8 mouse cellular contexts compared by ENCODE assay signal in the genomic region with DNA sequence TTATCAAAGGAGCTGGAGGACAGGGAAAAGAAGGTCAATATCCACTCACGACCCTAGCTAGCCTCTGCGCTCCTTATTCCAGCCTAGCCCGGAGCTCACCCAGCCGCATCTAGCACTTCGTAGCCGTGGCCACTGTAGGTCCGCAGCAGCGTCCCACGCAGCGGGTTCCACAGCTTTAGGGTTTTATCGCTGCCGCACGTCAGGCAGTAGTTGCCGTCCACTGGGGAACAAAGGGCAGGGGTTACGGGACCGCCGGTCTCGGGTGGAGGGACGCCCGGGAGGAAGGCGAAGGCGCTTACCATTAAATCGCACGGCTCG. TPM values are rescaled to one million over a fixed set of nuclear protein-coding genes. Genes with fewer than 3 reads are reported as not detected.
DNase-seq lines count a peak whose midpoint lies in the region; ATAC-seq and TF ChIP-seq lines count a peak whose summit lies in the region.

No protein-coding gene starts in this region.

- peak overlapping the region; percentile 88 for H3K9ac ChIP-seq in lung, postnatal 0 days (replicated peaks; ENCODE audit: low read depth)
- H3K9ac ChIP-seq in hindbrain, postnatal 0 days (replicated peaks; ENCODE audit: low read length) = peak overlapping the region; percentile 91
- H3K9ac ChIP-seq in neural tube, embryonic 12.5 days = peak overlapping the region; percentile 88

- 3% methylated on average over 25 of the region's 25 CpGs for WGBS in lung, postnatal 0 days
- WGBS in hindbrain, postnatal 0 days = under 1% methylated on average over 25 of the region's 25 CpGs
- 1% methylated on average over 25 of the region's 25 CpGs for WGBS in neural tube, embryonic 12.5 days

- H3K4me3 ChIP-seq in lung, postnatal 0 days (ENCODE audit: low read depth, low read length) = peak overlapping the region; percentile 75
- H3K4me3 ChIP-seq in hindbrain, postnatal 0 days (ENCODE audit: low read length) = peak overlapping the region; percentile 91
- H3K4me3 ChIP-seq in neural tube, embryonic 12.5 days = peak overlapping the region; percentile 76

- H3K4me2 ChIP-seq in lung, postnatal 0 days (replicated peaks; ENCODE audit: low read depth, low read length) = peak overlapping the region; percentile 96
- peak overlapping the region; percentile 99 for H3K4me2 ChIP-seq in hindbrain, postnatal 0 days (ENCODE audit: low read depth, low read length)
- peak overlapping the region; percentile 91 for H3K4me2 ChIP-seq in neural tube, embryonic 12.5 days (replicated peaks)

- TF ChIP-seq CTCF in lung, postnatal 0 days (IDR thresholded peaks at IDR 0.05) = no peak
- no peak for TF ChIP-seq CTCF in hindbrain, postnatal 0 days (IDR thresholded peaks at IDR 0.05; ENCODE audit: low read depth)

- peak overlapping the region; percentile 79 for H3K27ac ChIP-seq in lung, postnatal 0 days (ENCODE audit: low read length)
- H3K27ac ChIP-seq in hindbrain, postnatal 0 days = peak overlapping the region; percentile 75
- peak overlapping the region; percentile 15; the same call in 1 of the 2 replicates for H3K27ac ChIP-seq in neural tube, embryonic 12.5 days

- no peaks in the 10 kb centered on the region for H3K36me3 ChIP-seq in lung, postnatal 0 days (ENCODE audit: insufficient read depth, low read length)
- H3K36me3 ChIP-seq in hindbrain, postnatal 0 days (ENCODE audit: insufficient read depth, low read length) = peaks cover 12% of the 10 kb centered on the region
- H3K36me3 ChIP-seq in neural tube, embryonic 12.5 days = peaks cover 22% of the 10 kb centered on the region

- peaks cover 4% of the 10 kb centered on the region for H3K4me1 ChIP-seq in lung, postnatal 0 days (ENCODE audit: insufficient read depth, low read depth, low read length)
- peaks cover 15% of the 10 kb centered on the region for H3K4me1 ChIP-seq in hindbrain, postnatal 0 days (ENCODE audit: insufficient read depth, low read length)
- H3K4me1 ChIP-seq in neural tube, embryonic 12.5 days = peaks cover 32% of the 10 kb centered on the region

- H3K9me3 ChIP-seq in lung, postnatal 0 days (ENCODE audit: low read length) = no peaks in the 10 kb centered on the region
- no peaks in the 10 kb centered on the region for H3K9me3 ChIP-seq in hindbrain, postnatal 0 days (ENCODE audit: low read length)
- no peaks in the 10 kb centered on the region for H3K9me3 ChIP-seq in neural tube, embryonic 12.5 days

- no peak for TF ChIP-seq EP300 in lung, postnatal 0 days (IDR thresholded peaks at IDR 0.05)

- H3K27me3 ChIP-seq in lung, postnatal 0 days (replicated peaks; ENCODE audit: insufficient read depth, low read length) = no peaks in the 10 kb centered on the region
- H3K27me3 ChIP-seq in hindbrain, postnatal 0 days (ENCODE audit: insufficient read depth, low read length) = no peaks in the 10 kb centered on the region
- no peaks in the 10 kb centered on the region for H3K27me3 ChIP-seq in neural tube, embryonic 12.5 days (replicated peaks)

- ATAC-seq in lung, postnatal 0 days = no peak
- ATAC-seq in erythroblast, adult 5-6 weeks (replicated peaks; ENCODE audit: low FRiP score, poor library complexity, severe bottlenecking) = peak; percentile 24
- no peak for ATAC-seq in hindbrain, postnatal 0 days
- no peak for ATAC-seq in neural tube, embryonic 12.5 days (ENCODE audit: low FRiP score, low read depth)

- no peak for DNase-seq in lung, postnatal 0 days (ENCODE audit: low spot score)
- no peak for DNase-seq in lung, adult 18-20 months
- no peak for DNase-seq in hindbrain, postnatal 0 days (ENCODE audit: low spot score)
- DNase-seq in cerebellum, postnatal 4 days (ENCODE audit: low spot score in 2 of 2) = no peak
- DNase-seq in thymus, adult 18-20 months = no peak
- DNase-seq in right cerebral cortex, postnatal 10 days (ENCODE audit: low spot score in 2 of 2) = no peak

RNA-seq across cellular contexts. Expression of gene Wdr83os, which starts 0.4 kb away (rescaled TPM):
- polyA plus RNA-seq in lung, postnatal 0 days (2015; fragmentation: Nextera tagmentation; extraction: Ambion mirVana) = 88.9 and 95.6 TPM in 2 replicates
- total RNA-seq in erythroblast, adult 5-6 weeks (2015; ENCODE audit: low replicate concordance) = 26.1 and 31.3 TPM in 2 replicates
- 4.3 and 11.3 TPM in 2 replicates for total RNA-seq in erythroblast, adult 5-6 weeks (2017; ENCODE audit: low replicate concordance)
- total RNA-seq in hindbrain, postnatal 0 days (2014; rRNA removed) = 109 and 123 TPM in 2 replicates
- 129 and 131 TPM in 2 replicates for polyA plus RNA-seq in hindbrain, postnatal 0 days (2015; fragmentation: Nextera tagmentation; extraction: Ambion mirVana)
- 104 and 111 TPM in 2 replicates for polyA plus RNA-seq in neural tube, embryonic 12.5 days (2016; fragmentation: Nextera tagmentation; extraction: Ambion mirVana)

RNA-seq across cellular contexts. Expression of gene Wdr83, which starts 0.9 kb away (rescaled TPM):
- 26.7 and 27.0 TPM in 2 replicates for polyA plus RNA-seq in lung, postnatal 0 days (2015; fragmentation: Nextera tagmentation; extraction: Ambion mirVana)
- total RNA-seq in erythroblast, adult 5-6 weeks (2015; ENCODE audit: low replicate concordance) = 1.7 and 16.9 TPM in 2 replicates
- total RNA-seq in erythroblast, adult 5-6 weeks (2017; ENCODE audit: low replicate concordance) = 4.9 and 6.3 TPM in 2 replicates
- total RNA-seq in hindbrain, postnatal 0 days (2014; rRNA removed) = 21.4 TPM in 2 replicates
- 38.6 and 38.9 TPM in 2 replicates for polyA plus RNA-seq in hindbrain, postnatal 0 days (2015; fragmentation: Nextera tagmentation; extraction: Ambion mirVana)
- polyA plus RNA-seq in neural tube, embryonic 12.5 days (2016; fragmentation: Nextera tagmentation; extraction: Ambion mirVana) = 54.6 and 57.9 TPM in 2 replicates

RNA-seq across cellular contexts. Expression of gene Man2b1, which starts 2.9 kb away (rescaled TPM):
- 38.4 and 40.6 TPM in 2 replicates for polyA plus RNA-seq in lung, postnatal 0 days (2015; fragmentation: Nextera tagmentation; extraction: Ambion mirVana)
- 27.5 and 32.8 TPM in 2 replicates for total RNA-seq in erythroblast, adult 5-6 weeks (2015; ENCODE audit: low replicate concordance)
- total RNA-seq in erythroblast, adult 5-6 weeks (2017; ENCODE audit: low replicate concordance) = 17.8 and 18.6 TPM in 2 replicates
- total RNA-seq in hindbrain, postnatal 0 days (2014; rRNA removed) = 32.9 and 34.3 TPM in 2 replicates
- polyA plus RNA-seq in hindbrain, postnatal 0 days (2015; fragmentation: Nextera tagmentation; extraction: Ambion mirVana) = 22.5 TPM in 2 replicates
- polyA plus RNA-seq in neural tube, embryonic 12.5 days (2016; fragmentation: Nextera tagmentation; extraction: Ambion mirVana) = 18.0 and 18.7 TPM in 2 replicates

RNA-seq across cellular contexts. Expression of gene Dhps, which starts 8.6 kb away (rescaled TPM):
- 44.2 and 48.3 TPM in 2 replicates for polyA plus RNA-seq in lung, postnatal 0 days (2015; fragmentation: Nextera tagmentation; extraction: Ambion mirVana)
- 12.3 and 16.1 TPM in 2 replicates for total RNA-seq in erythroblast, adult 5-6 weeks (2015; ENCODE audit: low replicate concordance)
- 3.2 and 12.1 TPM in 2 replicates for total RNA-seq in erythroblast, adult 5-6 weeks (2017; ENCODE audit: low replicate concordance)
- 77.5 and 103 TPM in 2 replicates for total RNA-seq in hindbrain, postnatal 0 days (2014; rRNA removed)
- polyA plus RNA-seq in hindbrain, postnatal 0 days (2015; fragmentation: Nextera tagmentation; extraction: Ambion mirVana) = 118 and 123 TPM in 2 replicates
- 76.3 and 87.4 TPM in 2 replicates for polyA plus RNA-seq in neural tube, embryonic 12.5 days (2016; fragmentation: Nextera tagmentation; extraction: Ambion mirVana)

RNA-seq across cellular contexts. Expression of gene Gm5741, which starts 12.4 kb away (rescaled TPM):
- not detected in 2 replicates for polyA plus RNA-seq in lung, postnatal 0 days (2015; fragmentation: Nextera tagmentation; extraction: Ambion mirVana)
- not detected in 2 replicates for total RNA-seq in erythroblast, adult 5-6 weeks (2015; ENCODE audit: low replicate concordance)
- not detected in 2 replicates for total RNA-seq in erythroblast, adult 5-6 weeks (2017; ENCODE audit: low replicate concordance)
- total RNA-seq in hindbrain, postnatal 0 days (2014; rRNA removed) = not detected in 2 replicates
- 0.71 and 0.76 TPM in 2 replicates for polyA plus RNA-seq in hindbrain, postnatal 0 days (2015; fragmentation: Nextera tagmentation; extraction: Ambion mirVana)
- not detected in 2 replicates for polyA plus RNA-seq in neural tube, embryonic 12.5 days (2016; fragmentation: Nextera tagmentation; extraction: Ambion mirVana)

Comparison
In these comparisons a context has a peak if more than half of its experiments do, and no peak if none do; other contexts are left out.
1. H3K27ac ChIP-seq: peak in every context shown above with its lines; median percentile 79 in lung, postnatal 0 days; 75 in hindbrain, postnatal 0 days; 15 in neural tube, embryonic 12.5 days.